Mouse (Mus musculus) forelimb bud, embryonic 11.5 days (tissue): ENCODE results near the gene Otor.

Source experiments
- DNase-seq: peaks from one replicate; pipeline ENCODE4 v3.0.0-alpha.2; 2012; ENCODE audit warnings: low read depth, low spot score

Gene Otor

GRCm38 (mm10) chr2:143118221-143118620 lies 39.9 kb downstream of the Otor start:
- DNase-seq, result no peak

DNA sequence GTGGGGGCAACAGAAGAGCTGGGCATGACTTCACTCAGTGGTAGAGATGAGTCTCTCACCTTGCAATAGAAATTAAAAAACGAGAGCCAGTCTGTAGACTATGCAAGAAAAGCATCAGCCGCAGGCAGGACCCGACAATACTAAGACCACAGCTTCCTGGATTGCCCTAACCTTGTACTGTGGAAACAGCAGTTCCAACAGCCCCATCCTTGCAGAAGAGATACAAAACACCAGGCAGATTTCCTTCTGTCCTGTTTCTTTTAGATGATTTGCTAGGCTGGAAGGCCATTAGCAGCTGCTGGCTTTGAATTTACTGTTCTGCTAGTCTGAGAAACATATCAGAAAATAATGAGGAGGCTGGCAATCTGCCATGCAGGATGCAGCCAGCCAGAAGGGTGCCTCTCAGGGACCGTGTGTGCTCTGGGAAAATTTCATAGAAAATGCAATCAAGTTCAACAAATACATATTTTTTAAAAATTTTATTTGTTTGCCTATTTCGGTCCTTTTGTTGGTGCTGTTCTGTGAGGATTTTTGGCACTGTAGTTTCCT lies 52.9 kb downstream of the Otor start:
- DNase-seq, result no peak
